ENCODE assay signal across 22 mouse cellular contexts in the genomic region with DNA sequence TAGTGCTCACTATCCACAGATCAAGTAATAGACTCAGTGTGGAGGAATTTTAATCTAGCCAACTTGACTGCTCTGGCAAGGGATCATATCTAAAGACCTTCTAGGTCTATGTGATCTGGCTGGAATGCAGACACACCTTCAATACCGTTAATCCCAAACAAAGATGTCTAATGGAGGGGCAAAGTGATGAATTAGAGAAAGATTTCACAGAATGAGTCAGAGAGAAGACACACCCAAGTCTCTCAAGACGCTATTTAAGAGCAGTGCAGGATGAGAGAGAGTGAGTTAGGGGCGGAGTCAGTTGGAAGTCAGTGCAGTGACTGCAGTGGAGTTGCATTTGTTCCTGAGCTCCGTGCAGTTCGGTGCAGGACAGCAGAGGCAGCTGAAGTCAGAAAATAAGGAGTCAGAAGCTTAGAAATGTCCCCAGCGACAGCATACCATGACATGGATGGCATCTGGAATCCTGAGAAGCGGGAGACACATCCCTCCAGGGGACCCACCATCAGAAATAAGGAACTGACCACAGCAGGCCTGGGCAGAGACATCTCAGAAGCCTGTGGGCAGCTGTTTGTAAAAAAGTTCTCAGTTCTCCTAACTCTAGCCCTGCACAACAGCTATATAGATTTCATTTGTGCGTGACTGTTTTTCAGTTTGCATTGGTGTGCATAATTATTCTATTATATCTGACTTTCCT. TPM values are rescaled to one million over a fixed set of nuclear protein-coding genes. Genes with fewer than 3 reads are reported as not detected.
A peak's percentile ranks its signal among the peaks of the same experiment; 100 is the strongest.
DNase-seq lines count a peak whose midpoint lies in the region; ATAC-seq and TF ChIP-seq lines count a peak whose summit lies in the region.
"Had no signal": no experiment of that assay in that cellular context is flagged by ENCODE, and none has a peak within 500 bp of the region (broad histone marks: within the 10 kb centered on the region; RNA-seq: fewer than 3 reads in every experiment).

No protein-coding gene starts in this region.

- no peak overlapping the region for H3K9ac ChIP-seq in embryonic facial prominence, embryonic 14.5 days (ENCODE audit: low read depth, low read length)
- no peak overlapping the region for H3K9ac ChIP-seq in CH12.LX (ENCODE audit: insufficient read depth, low read depth)
- H3K9ac ChIP-seq in stomach, embryonic 16.5 days (ENCODE audit: low read length) = no peak overlapping the region
- H3K9ac ChIP-seq in intestine, embryonic 16.5 days (ENCODE audit: low read depth, low read length) = no peak overlapping the region
- H3K9ac ChIP-seq: embryonic facial prominence, embryonic 12.5 days; forebrain, embryonic 12.5 days; hindbrain, embryonic 12.5 days had no signal

- no peak for ATAC-seq in embryonic facial prominence, embryonic 14.5 days (ENCODE audit: low read depth)
- peak; percentile 64 for ATAC-seq in stomach, embryonic 16.5 days (ENCODE audit: insufficient read depth, low FRiP score)
- ATAC-seq in intestine, embryonic 16.5 days = no peak
- ATAC-seq: forebrain, embryonic 16.5 days; hindbrain, embryonic 16.5 days had no signal

- no peaks in the 10 kb centered on the region for H3K36me3 ChIP-seq in embryonic facial prominence, embryonic 14.5 days (ENCODE audit: control insufficient read depth, insufficient read depth, low read length)
- no peaks in the 10 kb centered on the region for H3K36me3 ChIP-seq in embryonic facial prominence, embryonic 10.5 days (replicated peaks)
- H3K36me3 ChIP-seq in CH12.LX (replicated peaks in 1 of 2; ENCODE audit: control insufficient read depth in 1 of 2, insufficient read depth in 1 of 2, low read length in 1 of 2) = no peaks in the 10 kb centered on the region
- H3K36me3 ChIP-seq in stomach, embryonic 16.5 days (ENCODE audit: control insufficient read depth, insufficient read depth, low read length) = no peaks in the 10 kb centered on the region
- H3K36me3 ChIP-seq in intestine, embryonic 16.5 days (ENCODE audit: control insufficient read depth, insufficient read depth, low read length) = no peaks in the 10 kb centered on the region
- H3K36me3 ChIP-seq: embryonic facial prominence, embryonic 12.5 days; forebrain, embryonic 12.5 days; heart, embryonic 10.5 days; hindbrain, embryonic 12.5 days had no signal

- no peak for TF ChIP-seq EP300 in CH12.LX (IDR thresholded peaks at IDR 0.05; ENCODE audit: low read length)

- TF ChIP-seq CTCF in CH12.LX (conservative IDR thresholded peaks at IDR 0.05 in 1 of 2, IDR thresholded peaks at IDR 0.05 in 1 of 2; ENCODE audit: low read depth in 2 of 2, low read length in 2 of 2) = no peak

- intact Hi-C loops in left cerebral cortex, postnatal 4 days (cut with DNase I) = no loop called here

- no peak overlapping the region for H3K27ac ChIP-seq in embryonic facial prominence, embryonic 14.5 days (replicated peaks; ENCODE audit: low read depth, low read length)
- H3K27ac ChIP-seq in embryonic facial prominence, embryonic 10.5 days (replicated peaks) = no peak overlapping the region
- H3K27ac ChIP-seq in CH12.LX (ENCODE audit: insufficient read depth, low read depth) = no peak overlapping the region
- H3K27ac ChIP-seq in stomach, embryonic 16.5 days (ENCODE audit: low read length) = no peak overlapping the region
- no peak overlapping the region for H3K27ac ChIP-seq in intestine, embryonic 16.5 days (ENCODE audit: low read length)
- H3K27ac ChIP-seq: embryonic facial prominence, embryonic 12.5 days; forebrain, embryonic 12.5 days; heart, embryonic 10.5 days; hindbrain, embryonic 12.5 days had no signal

- H3K4me3 ChIP-seq in embryonic facial prominence, embryonic 14.5 days (ENCODE audit: low read depth, low read length) = no peak overlapping the region
- no peak overlapping the region for H3K4me3 ChIP-seq in embryonic facial prominence, embryonic 10.5 days
- H3K4me3 ChIP-seq in CH12.LX (replicated peaks in 1 of 3; ENCODE audit: low read depth in 2 of 3, low read length in 2 of 3, poor library complexity in 1 of 3) = no peak overlapping the region
- no peak overlapping the region for H3K4me3 ChIP-seq in stomach, embryonic 16.5 days (replicated peaks; ENCODE audit: low read length)
- H3K4me3 ChIP-seq in intestine, embryonic 16.5 days (ENCODE audit: low read length) = no peak overlapping the region
- H3K4me3 ChIP-seq: embryonic facial prominence, embryonic 12.5 days; forebrain, embryonic 12.5 days; heart, embryonic 10.5 days; hindbrain, embryonic 12.5 days had no signal

- no peaks in the 10 kb centered on the region for H3K79me2 ChIP-seq in CH12.LX (replicated peaks; ENCODE audit: control insufficient read depth, extremely low read depth, insufficient read depth, poor library complexity, severe bottlenecking)

- DNase-seq in embryonic facial prominence, embryonic 14.5 days (ENCODE audit: low spot score) = peak; percentile 37
- DNase-seq in embryonic facial prominence, embryonic 10.5 days (ENCODE audit: low spot score) = no peak
- DNase-seq in CH12.LX (ENCODE audit: extremely low read depth) (no peak), R1 (ENCODE audit: low read depth, low spot score) (peak; percentile 73)
- no peak for DNase-seq in cerebellum, adult 8-10 months
- DNase-seq in left cerebral cortex, postnatal 4 days = no peak
- DNase-seq: adrenal gland, postnatal 14 days; cerebellum, adult 18-20 months; cerebellum, postnatal 10 days; embryo, embryonic 11 days; gastrocnemius, postnatal 25 days; heart, postnatal 10 days; heart, postnatal 4 days; kidney, adult 2 months had no signal

- no peaks in the 10 kb centered on the region for H3K9me3 ChIP-seq in embryonic facial prominence, embryonic 14.5 days (ENCODE audit: control insufficient read depth, low read length)
- no peaks in the 10 kb centered on the region for H3K9me3 ChIP-seq in embryonic facial prominence, embryonic 10.5 days
- no peaks in the 10 kb centered on the region for H3K9me3 ChIP-seq in CH12.LX (replicated peaks; ENCODE audit: low read length)
- no peaks in the 10 kb centered on the region for H3K9me3 ChIP-seq in stomach, embryonic 16.5 days (replicated peaks; ENCODE audit: control insufficient read depth, low read length)
- H3K9me3 ChIP-seq in intestine, embryonic 16.5 days (ENCODE audit: control insufficient read depth, low read length) = no peaks in the 10 kb centered on the region
- H3K9me3 ChIP-seq: embryonic facial prominence, embryonic 12.5 days; forebrain, embryonic 12.5 days; heart, embryonic 10.5 days; hindbrain, embryonic 12.5 days had no signal

- no peak for TF ChIP-seq POLR2A in CH12.LX (IDR thresholded peaks at IDR 0.05; ENCODE audit: low read depth, low read length)

- in situ Hi-C loops in CH12.LX (cut with MboI; ENCODE audit: low pct_ligation_motif_present, low pct_unique_long_range_greater_than_20kb, low sequenced_read_pairs) = loop anchor here (25.0 kb wide), 1 partner anchor 450 kb away; no protein-coding TSS in a partner anchor

- H3K4me1 ChIP-seq in embryonic facial prominence, embryonic 14.5 days (ENCODE audit: control insufficient read depth, insufficient read depth, low read length) = no peaks in the 10 kb centered on the region
- H3K4me1 ChIP-seq in embryonic facial prominence, embryonic 10.5 days = no peaks in the 10 kb centered on the region
- H3K4me1 ChIP-seq in CH12.LX (ENCODE audit: control insufficient read depth in 1 of 2, insufficient read depth in 2 of 2) = peaks cover 3 to 8% of the 10 kb centered on the region in 2 experiments; a peak in 1 of 4 replicates
- H3K4me1 ChIP-seq in stomach, embryonic 16.5 days (ENCODE audit: control insufficient read depth, insufficient read depth, low read length) = no peaks in the 10 kb centered on the region
- no peaks in the 10 kb centered on the region for H3K4me1 ChIP-seq in intestine, embryonic 16.5 days (ENCODE audit: control insufficient read depth, insufficient read depth, low read length)
- H3K4me1 ChIP-seq: embryonic facial prominence, embryonic 12.5 days; heart, embryonic 10.5 days; hindbrain, embryonic 12.5 days had no signal

- 44% methylated on average over 8 of the region's 8 CpGs for WGBS in embryonic facial prominence, embryonic 14.5 days
- WGBS in embryonic facial prominence, embryonic 10.5 days = 53% methylated on average over 8 of the region's 8 CpGs
- WGBS in stomach, embryonic 16.5 days = 41% methylated on average over 8 of the region's 8 CpGs
- WGBS in intestine, embryonic 16.5 days = 46% methylated on average over 8 of the region's 8 CpGs

- dilution Hi-C loops in CH12.LX (cut with MboI; ENCODE audit: extremely low pct_ligation_motif_present, extremely low pct_unique_long_range_greater_than_20kb, low sequenced_read_pairs) = no loop called here

- H3K4me2 ChIP-seq in embryonic facial prominence, embryonic 14.5 days (ENCODE audit: low read depth, low read length) = no peak overlapping the region
- peak overlapping the region; percentile 72 for H3K4me2 ChIP-seq in CH12.LX (ENCODE audit: insufficient read depth, low read depth, poor library complexity, severe bottlenecking)
- H3K4me2 ChIP-seq in stomach, embryonic 16.5 days (ENCODE audit: low read depth, low read length) = no peak overlapping the region
- H3K4me2 ChIP-seq in intestine, embryonic 16.5 days (ENCODE audit: low read depth, low read length) = no peak overlapping the region
- H3K4me2 ChIP-seq: embryonic facial prominence, embryonic 12.5 days; forebrain, embryonic 12.5 days; hindbrain, embryonic 12.5 days had no signal

- no peaks in the 10 kb centered on the region for H3K27me3 ChIP-seq in embryonic facial prominence, embryonic 14.5 days (replicated peaks; ENCODE audit: control insufficient read depth, insufficient read depth, low read length)
- no peaks in the 10 kb centered on the region for H3K27me3 ChIP-seq in embryonic facial prominence, embryonic 10.5 days (replicated peaks; ENCODE audit: low read depth, poor library complexity, severe bottlenecking)
- H3K27me3 ChIP-seq in CH12.LX (replicated peaks) = no peaks in the 10 kb centered on the region
- H3K27me3 ChIP-seq in stomach, embryonic 16.5 days (ENCODE audit: control insufficient read depth, insufficient read depth, low read length) = no peaks in the 10 kb centered on the region
- no peaks in the 10 kb centered on the region for H3K27me3 ChIP-seq in intestine, embryonic 16.5 days (replicated peaks; ENCODE audit: control insufficient read depth, insufficient read depth, low read length)
- H3K27me3 ChIP-seq: embryonic facial prominence, embryonic 12.5 days; hindbrain, embryonic 12.5 days had no signal

- no peak for TF ChIP-seq RAD21 in CH12.LX (IDR thresholded peaks at IDR 0.05; ENCODE audit: low read depth, low read length)

TF ChIP-seq in CH12.LX, 34 proteins besides CTCF, POLR2A, EP300 and RAD21 (continues in another document):
- peak; percentile 9; the same call in 1 of the 2 replicates for TF ChIP-seq JUN (IDR thresholded peaks at IDR 0.05; ENCODE audit: insufficient read depth, low read depth, low read length)

RNA-seq across cellular contexts. Expression of a gene that starts 9.7 kb away (rescaled TPM):
- 123 and 131 TPM in 2 replicates for polyA plus RNA-seq in embryonic facial prominence, embryonic 14.5 days (2014; fragmentation: Nextera tagmentation; extraction: Ambion mirVana)
- 163 TPM in 2 replicates for polyA plus RNA-seq in embryonic facial prominence, embryonic 10.5 days (2016; fragmentation: Nextera tagmentation; extraction: Ambion mirVana)
- total RNA-seq in CH12.LX (2012; rRNA removed) = 154 and 177 TPM in 2 replicates
- 128 and 161 TPM in 2 replicates for total RNA-seq in CH12.LX (2014; rRNA removed)
- 247 and 291 TPM in 2 replicates for polyA plus RNA-seq in CH12.LX (2012; ENCODE audit: insufficient read length, low read depth)
- polyA plus RNA-seq in stomach, embryonic 16.5 days (2015; fragmentation: Nextera tagmentation; extraction: Ambion mirVana) = 125 and 130 TPM in 2 replicates
- polyA plus RNA-seq in intestine, embryonic 16.5 days (2015; fragmentation: Nextera tagmentation; extraction: Ambion mirVana) = 123 and 142 TPM in 2 replicates
- 10 to 100 TPM; 50.8 to 54.6 TPM for total RNA-seq in left cerebral cortex, postnatal 4 days (2021)

Comparison
In these comparisons a context has a peak if more than half of its experiments do, and no peak if none do; other contexts are left out.
1. DNase-seq: peak in embryonic facial prominence, embryonic 14.5 days (single experiment) and R1 (single experiment); none in embryonic facial prominence, embryonic 10.5 days (single experiment), CH12.LX (single experiment), cerebellum, adult 8-10 months (single experiment) and left cerebral cortex, postnatal 4 days (single experiment).